Mouse (Mus musculus): ENCODE data around the gene Pinlyp.

GRCm38 (mm10) chr7:24506476-24506837 lies 39.5 kb downstream of the Pinlyp start:
- no peak for TF ChIP-seq CTCF (IDR thresholded peaks at IDR 0.05; ENCODE audit: low read depth)
- no peak for TF ChIP-seq EP300 (IDR thresholded peaks at IDR 0.05; ENCODE audit: low read depth)
